Mouse (Mus musculus) liver, embryonic 15.5 days (tissue): ENCODE measurements around the gene Tmcc3. TPM values are rescaled to one million over a fixed set of nuclear protein-coding genes. Genes with fewer than 3 reads are reported as not detected.

Experiments used
- ATAC-seq: fragments of 200-750 bp; cut with Nextera tagmentation; 2 replicates; pipeline ENCODE4 v1.8.0; 2017; ENCODE audit warnings: moderate number of reproducible peaks, mild to moderate bottlenecking, moderate library complexity; ENCODE audit not compliant: insufficient read depth
- H3K27ac ChIP-seq: fragments of 300-500 bp; sonication (generic); replicated peaks from 2 replicates; pipeline ENCODE4 v1.5.1; 2015; ENCODE audit warnings: mild to moderate bottlenecking, inconsistent platforms
- H3K27me3 ChIP-seq: fragments of 300-500 bp; sonication (generic); 2 replicates; pipeline ENCODE4 v1.6.1; 2015; ENCODE audit warnings: mild to moderate bottlenecking, inconsistent platforms
- H3K36me3 ChIP-seq: fragments of 300-500 bp; sonication (generic); replicated peaks from 2 replicates; pipeline ENCODE4 v1.6.1; 2015; ENCODE audit warnings: moderate library complexity, mild to moderate bottlenecking, inconsistent platforms
- H3K4me1 ChIP-seq: fragments of 300-500 bp; sonication (generic); replicated peaks from 2 replicates; pipeline ENCODE4 v1.6.1; 2015; ENCODE audit warnings: inconsistent platforms
- H3K4me2 ChIP-seq: fragments of 300-500 bp; sonication (generic); 2 replicates; pipeline ENCODE4 v1.6.1; 2015; ENCODE audit warnings: moderate library complexity, mild to moderate bottlenecking, inconsistent platforms
- H3K4me3 ChIP-seq: fragments of 300-500 bp; sonication (generic); replicated peaks from 2 replicates; pipeline ENCODE4 v1.5.1; 2015; ENCODE audit warnings: mild to moderate bottlenecking, inconsistent platforms
- H3K9ac ChIP-seq: fragments of 300-500 bp; sonication (generic); 2 replicates; pipeline ENCODE4 v1.6.1; 2015; ENCODE audit warnings: moderate library complexity, mild to moderate bottlenecking, inconsistent platforms
- H3K9me3 ChIP-seq: fragments of 300-500 bp; sonication (generic); replicated peaks from 2 replicates; pipeline ENCODE4 v1.6.1; 2016; ENCODE audit warnings: inconsistent platforms
- WGBS: fragments of 180-500 bp; shearing (Covaris S2); methylation state at CpG from one replicate; pipeline ENCODE4 v1.1.7; 2015; ENCODE audit warnings: mixed read lengths; ENCODE audit not compliant: insufficient replicate concordance; 5-methylcytosine and 5-hydroxymethylcytosine counted together
- polyA plus RNA-seq: library from polyadenylated mRNA; unstranded; fragments of >200 nt; fragmentation: Nextera tagmentation; extraction: Ambion mirVana; gene quantifications from 2 replicates; pipeline ENCODE4 v1.2.1, GENCODE M21; 2015

Gene Tmcc3
- polyA plus RNA-seq, 1 experiment from 2014 or later = 3.4 TPM

DNA sequence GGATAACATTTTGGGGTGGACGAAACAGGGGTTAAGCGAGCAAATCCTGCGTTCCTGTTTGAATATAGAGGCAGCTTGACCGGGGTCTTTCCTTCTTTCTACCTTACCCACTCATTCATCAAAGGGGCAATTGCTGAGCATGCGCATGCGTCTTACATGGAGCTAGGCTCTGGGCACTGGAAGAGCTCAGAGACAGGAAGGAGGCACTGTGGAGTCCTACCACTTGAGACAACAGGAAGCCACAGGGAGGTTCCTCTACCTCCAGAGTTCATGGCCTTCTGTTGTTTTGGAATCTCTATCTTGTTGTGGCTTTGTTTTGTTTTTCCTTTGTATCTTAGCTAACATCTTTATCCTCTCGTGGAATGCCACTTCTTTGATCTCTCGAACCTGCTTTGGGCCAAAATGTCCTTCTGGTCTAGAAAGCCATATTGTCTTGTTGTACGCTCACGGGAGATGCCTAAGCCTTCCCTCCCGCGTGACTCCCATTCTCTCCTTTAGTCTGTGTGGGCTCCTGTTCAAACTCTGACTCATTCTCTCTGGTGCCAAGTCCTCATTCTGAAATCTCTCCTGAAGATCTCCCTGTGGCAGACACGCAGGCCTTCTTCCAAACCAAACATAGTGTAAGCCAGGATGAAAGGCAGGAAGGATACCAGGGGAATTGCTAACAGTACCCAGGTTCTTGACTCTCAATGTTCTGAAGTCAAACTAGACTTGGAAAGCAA is 168.8 kb downstream of the Tmcc3 start:
- H3K36me3 ChIP-seq = no peaks in the 10 kb centered on the region
- no peak overlapping the region for H3K4me3 ChIP-seq
- 66% methylated on average over 13 of the region's 13 CpGs for WGBS
- no peak overlapping the region for H3K4me2 ChIP-seq
- ATAC-seq = no peak
- H3K9me3 ChIP-seq = 0 out of 2 replicates have a peak, but pooled peaks cover 5% of the 10 kb centered on the region
- H3K4me1 ChIP-seq = no peaks in the 10 kb centered on the region
- H3K27ac ChIP-seq = no peak overlapping the region
- H3K27me3 ChIP-seq = no peaks in the 10 kb centered on the region
- no peak overlapping the region for H3K9ac ChIP-seq

DNA sequence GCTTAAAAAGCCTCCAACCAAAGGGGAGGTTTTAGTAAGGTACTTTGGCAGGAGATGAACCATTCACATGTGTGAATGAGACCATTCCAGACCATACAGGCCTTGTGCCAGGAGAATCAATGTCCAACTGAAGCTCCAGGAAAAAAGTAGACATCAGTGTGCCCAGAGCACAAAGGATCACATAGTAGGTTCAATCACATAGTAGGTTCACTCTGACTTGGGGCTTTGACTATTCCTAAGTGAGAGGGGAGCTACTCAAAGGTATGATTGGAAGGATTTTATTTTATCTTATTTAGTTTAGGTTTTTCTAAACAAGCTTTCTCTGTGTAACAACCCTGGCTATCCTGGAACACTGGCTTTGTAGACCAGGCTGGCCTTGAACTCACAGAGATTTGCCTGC is 169.9 kb downstream of the Tmcc3 start:
- Histone ChIP-seq H3K4me2 (no peak overlapping the region), H3K9ac (no peak overlapping the region), H3K4me1 (no peaks in the 10 kb centered on the region), H3K27me3 (no peaks in the 10 kb centered on the region), H3K27ac (no peak overlapping the region), H3K9me3 (0 out of 2 replicates have a peak, but pooled peaks cover 5% of the 10 kb centered on the region), H3K36me3 (no peaks in the 10 kb centered on the region), H3K4me3 (no peak overlapping the region)
- no peak for ATAC-seq

DNA sequence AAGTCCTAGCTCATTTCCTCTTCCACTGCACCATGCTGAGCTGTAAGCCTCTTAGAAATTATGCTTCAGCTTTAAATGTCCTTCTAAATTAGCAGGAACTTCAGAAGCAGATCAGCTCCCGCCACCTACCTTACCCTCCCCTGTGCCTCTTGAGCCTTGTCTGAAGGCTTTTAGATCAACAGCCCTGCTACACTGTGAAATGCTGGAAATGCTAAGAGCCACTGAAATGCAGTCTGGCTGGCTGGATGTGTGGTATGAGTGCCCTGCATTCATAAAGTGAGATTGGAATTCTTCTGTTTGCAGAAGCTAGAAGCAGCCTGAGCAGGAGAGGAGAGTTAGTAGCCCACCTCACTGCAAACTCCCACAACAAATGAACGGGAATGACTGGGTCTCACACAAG is 174.4 kb downstream of the Tmcc3 start:
- H3K27me3 ChIP-seq = no peaks in the 10 kb centered on the region
- H3K4me1 ChIP-seq = no peaks in the 10 kb centered on the region
- no peaks in the 10 kb centered on the region for H3K36me3 ChIP-seq
- no peak overlapping the region for H3K27ac ChIP-seq
- no peak overlapping the region for H3K4me2 ChIP-seq
- no peak overlapping the region for H3K4me3 ChIP-seq
- 60% methylated on average over 2 of the region's 2 CpGs for WGBS
- ATAC-seq = no peak
- 0 out of 2 replicates have a peak, but pooled peaks cover 5% of the 10 kb centered on the region for H3K9me3 ChIP-seq
- no peak overlapping the region for H3K9ac ChIP-seq

- ATAC-seq = no peak
These were observed 177.8 kb downstream of the Tmcc3 start for GRCm38 (mm10) chr10:94489509-94489908.

DNA sequence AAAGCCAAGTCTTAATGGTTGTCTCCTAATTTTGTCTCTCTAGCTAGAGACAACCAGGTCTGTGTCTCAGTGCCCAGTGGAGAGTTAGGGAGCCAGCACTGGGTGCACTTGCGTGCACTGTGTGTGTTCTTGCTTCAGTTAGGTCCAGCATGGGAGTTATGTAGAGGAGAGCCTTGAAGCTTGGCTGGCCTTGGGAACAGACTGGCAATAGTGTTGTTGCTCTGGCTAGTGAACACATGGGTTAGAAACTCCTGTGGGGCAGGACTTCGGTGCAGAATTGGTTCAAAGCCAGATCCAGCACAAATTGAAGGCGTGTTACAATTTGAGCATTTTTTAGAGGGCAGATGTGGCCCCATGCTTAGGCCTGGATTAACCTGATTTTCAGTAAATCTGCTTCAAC is 179.3 kb downstream of the Tmcc3 start:
- no peak for ATAC-seq
- WGBS = 57% methylated on average over 3 of the region's 3 CpGs

More at GRCm38 (mm10) chr10:94489509-94489908, 177.8 kb downstream of the Tmcc3 start:
- no peak overlapping the region for H3K4me2 ChIP-seq
- H3K27me3 ChIP-seq = no peaks in the 10 kb centered on the region
- H3K27ac ChIP-seq = no peak overlapping the region
- H3K9me3 ChIP-seq = no peaks in the 10 kb centered on the region
- 77% methylated on average over 4 of the region's 4 CpGs for WGBS
- H3K36me3 ChIP-seq = no peaks in the 10 kb centered on the region
- H3K4me1 ChIP-seq = no peaks in the 10 kb centered on the region
- H3K9ac ChIP-seq = no peak overlapping the region
- no peak overlapping the region for H3K4me3 ChIP-seq

GRCm38 (mm10) chr10:94494403-94494846 is 182.7 kb downstream of the Tmcc3 start:
- no peak overlapping the region for H3K27ac ChIP-seq
- H3K9me3 ChIP-seq = no peaks in the 10 kb centered on the region
- no peak overlapping the region for H3K4me3 ChIP-seq
- H3K4me1 ChIP-seq = no peaks in the 10 kb centered on the region
- 58% methylated on average over 8 of the region's 8 CpGs for WGBS
- no peak for ATAC-seq
- no peaks in the 10 kb centered on the region for H3K27me3 ChIP-seq
- H3K36me3 ChIP-seq = no peaks in the 10 kb centered on the region
- H3K9ac ChIP-seq = no peak overlapping the region
- H3K4me2 ChIP-seq = no peak overlapping the region

More for the DNA sequence above, 179.3 kb downstream of the Tmcc3 start:
- Histone ChIP-seq H3K4me1 (no peaks in the 10 kb centered on the region), H3K36me3 (no peaks in the 10 kb centered on the region), H3K4me3 (no peak overlapping the region), H3K9me3 (no peaks in the 10 kb centered on the region), H3K4me2 (no peak overlapping the region), H3K27me3 (no peaks in the 10 kb centered on the region), H3K27ac (no peak overlapping the region), H3K9ac (no peak overlapping the region)

DNA sequence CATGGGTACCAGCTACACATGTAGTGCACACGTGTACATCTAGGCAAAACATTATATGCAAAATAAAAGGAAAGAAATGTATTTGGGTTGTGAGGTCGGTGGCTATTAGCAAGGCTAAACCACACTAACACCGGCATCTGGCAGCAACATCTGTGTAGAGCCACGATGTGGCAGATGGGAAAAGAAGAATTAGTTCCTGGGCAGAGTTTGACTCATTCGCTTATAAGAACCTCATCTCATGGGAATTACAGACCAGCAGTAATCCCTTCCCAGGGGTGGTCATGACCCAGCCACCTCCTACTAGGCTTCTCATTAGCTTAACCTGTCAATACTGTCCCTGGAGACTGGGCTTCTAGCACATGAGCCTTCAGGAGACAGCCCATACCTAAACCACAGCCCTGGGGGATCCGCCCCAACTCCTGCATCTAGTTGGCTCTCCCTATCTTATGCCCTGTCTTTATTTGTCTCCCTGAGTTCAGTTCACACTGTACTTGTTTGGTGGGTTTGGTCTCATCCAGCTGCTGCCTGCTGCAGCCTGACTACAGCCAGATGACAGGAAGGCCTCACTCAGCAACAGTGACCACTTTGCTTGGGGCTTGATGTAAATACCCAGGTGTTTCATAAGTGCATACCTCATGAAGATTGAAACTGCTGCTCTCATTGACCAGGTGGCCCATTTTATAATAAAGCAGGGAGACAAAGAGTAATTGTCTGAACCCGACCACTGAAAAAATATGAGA is 183.9 kb downstream of the Tmcc3 start:
- no peak overlapping the region for H3K4me3 ChIP-seq
- H3K9ac ChIP-seq = no peak overlapping the region
- H3K9me3 ChIP-seq = no peaks in the 10 kb centered on the region
- no peak for ATAC-seq
- no peak overlapping the region for H3K4me2 ChIP-seq
- no peaks in the 10 kb centered on the region for H3K4me1 ChIP-seq
- no peaks in the 10 kb centered on the region for H3K27me3 ChIP-seq
- H3K27ac ChIP-seq = no peak overlapping the region
- 63% methylated on average over 7 of the region's 7 CpGs for WGBS
- no peaks in the 10 kb centered on the region for H3K36me3 ChIP-seq

DNA sequence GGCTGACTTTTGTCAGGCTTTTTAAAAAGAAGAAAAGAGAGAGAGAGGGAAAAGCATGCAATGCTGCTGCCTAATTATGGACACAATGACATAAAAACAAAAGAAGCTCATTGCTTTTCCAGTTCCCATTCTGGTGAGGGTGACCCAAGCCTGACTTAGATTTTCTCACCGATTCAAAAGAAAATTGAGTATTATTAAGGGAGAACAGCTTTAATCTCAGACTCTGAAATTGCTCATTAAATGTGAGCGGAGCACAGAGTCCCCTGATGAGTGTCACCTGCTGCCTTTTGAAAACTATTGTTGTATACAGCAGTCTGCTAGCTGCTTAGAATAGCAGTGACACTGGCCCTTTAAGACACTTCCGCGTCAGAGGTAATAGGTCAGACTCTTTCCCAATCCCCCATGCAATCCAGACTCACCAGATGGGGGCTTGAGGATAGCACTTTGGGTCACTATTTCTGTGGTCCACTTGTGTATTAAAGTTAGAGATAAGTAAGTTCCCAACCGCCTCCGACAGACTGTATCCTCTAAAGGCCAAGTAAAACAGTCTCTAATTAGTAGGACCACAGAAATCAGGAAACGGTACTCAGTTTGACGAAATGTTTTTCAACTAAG is 185.2 kb downstream of the Tmcc3 start:
- WGBS = 70% methylated on average over 8 of the region's 8 CpGs
- Histone ChIP-seq H3K4me2 (no peak overlapping the region), H3K9ac (no peak overlapping the region), H3K4me3 (no peak overlapping the region), H3K27ac (no peak overlapping the region), H3K9me3 (no peaks in the 10 kb centered on the region), H3K4me1 (no peaks in the 10 kb centered on the region), H3K27me3 (no peaks in the 10 kb centered on the region), H3K36me3 (no peaks in the 10 kb centered on the region)
- ATAC-seq = no peak

GRCm38 (mm10) chr10:94500210-94500876 is 188.6 kb downstream of the Tmcc3 start:
- ATAC-seq = no peak
- Histone ChIP-seq H3K4me1 (no peaks in the 10 kb centered on the region), H3K4me2 (no peak overlapping the region), H3K27me3 (no peaks in the 10 kb centered on the region), H3K36me3 (no peaks in the 10 kb centered on the region), H3K9ac (no peak overlapping the region), H3K27ac (no peak overlapping the region), H3K4me3 (no peak overlapping the region), H3K9me3 (no peaks in the 10 kb centered on the region)
- WGBS = 54% methylated on average over 16 of the region's 16 CpGs

- no peak overlapping the region for H3K4me3 ChIP-seq
- no peak overlapping the region for H3K27ac ChIP-seq
- H3K9ac ChIP-seq = no peak overlapping the region
- no peaks in the 10 kb centered on the region for H3K9me3 ChIP-seq
- no peak for ATAC-seq
- H3K4me2 ChIP-seq = no peak overlapping the region
- H3K4me1 ChIP-seq = no peaks in the 10 kb centered on the region
- 64% methylated on average over 7 of the region's 7 CpGs for WGBS
- H3K27me3 ChIP-seq = no peaks in the 10 kb centered on the region
- H3K36me3 ChIP-seq = no peaks in the 10 kb centered on the region
These were observed 189.1 kb downstream of the Tmcc3 start for GRCm38 (mm10) chr10:94500877-94501273.

GRCm38 (mm10) chr10:94501796-94502195 is 190.0 kb downstream of the Tmcc3 start:
- WGBS = 60% methylated on average over 10 of the region's 10 CpGs
- H3K4me2 ChIP-seq = no peak overlapping the region
- H3K27ac ChIP-seq = no peak overlapping the region
- H3K9me3 ChIP-seq = no peaks in the 10 kb centered on the region
- H3K27me3 ChIP-seq = peaks cover 5% of the 10 kb centered on the region; the same call in 1 of the 2 replicates
- no peak overlapping the region for H3K4me3 ChIP-seq
- H3K36me3 ChIP-seq = no peaks in the 10 kb centered on the region
- H3K4me1 ChIP-seq = no peaks in the 10 kb centered on the region
- H3K9ac ChIP-seq = no peak overlapping the region
- no peak for ATAC-seq
